Mouse (Mus musculus): ENCODE measurements at regions not wholly inside any gene's neighbourhood (a gene's known extent, or its start where the extent isn't known, plus 50 kb on each side); places are given as distances from the start of the nearest gene placed in this dataset.

DNA sequence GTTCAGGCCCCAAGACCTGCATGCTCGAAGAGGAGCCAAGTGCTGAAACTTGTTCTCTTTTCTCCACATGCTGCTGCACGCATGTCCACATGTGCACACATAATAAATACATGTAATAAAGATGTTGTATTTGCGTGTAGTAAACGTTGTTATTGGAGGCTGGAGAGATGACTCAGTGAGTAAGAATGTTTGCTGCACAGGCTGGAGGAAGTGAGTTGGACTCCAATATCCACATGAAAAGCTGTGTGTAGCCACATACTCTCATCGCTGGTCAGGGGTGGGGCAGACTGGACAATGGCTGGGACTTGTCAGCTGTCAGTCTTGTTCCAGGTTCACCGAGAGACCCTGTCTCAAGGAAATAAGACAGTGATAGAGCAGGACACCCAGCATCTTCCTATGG lies 147.8 kb downstream of the Mtx2 start:
- Histone ChIP-seq H3K4me1 (replicated peaks; ENCODE audit: control insufficient read depth, insufficient read depth, low read length) (no peaks in the 10 kb centered on the region; the same call in 1 of the 2 replicates), H3K4me3 (ENCODE audit: low read length) (no peak overlapping the region), H3K36me3 (ENCODE audit: control insufficient read depth, insufficient read depth, low read length) (no peaks in the 10 kb centered on the region), H3K9me3 (ENCODE audit: control insufficient read depth, low read length) (no peaks in the 10 kb centered on the region), H3K4me2 (ENCODE audit: low read depth, low read length) (no peak overlapping the region), H3K27ac (ENCODE audit: low read length) (no peak overlapping the region), H3K9ac (ENCODE audit: low read length) (no peak overlapping the region), H3K27me3 (ENCODE audit: control insufficient read depth, insufficient read depth, low read depth, low read length) (no peaks in the 10 kb centered on the region; the same call in 1 of the 2 replicates)
- ATAC-seq (ENCODE audit: low read depth) = no peak
- WGBS = 69% methylated on average over 6 of the region's 6 CpGs

DNA sequence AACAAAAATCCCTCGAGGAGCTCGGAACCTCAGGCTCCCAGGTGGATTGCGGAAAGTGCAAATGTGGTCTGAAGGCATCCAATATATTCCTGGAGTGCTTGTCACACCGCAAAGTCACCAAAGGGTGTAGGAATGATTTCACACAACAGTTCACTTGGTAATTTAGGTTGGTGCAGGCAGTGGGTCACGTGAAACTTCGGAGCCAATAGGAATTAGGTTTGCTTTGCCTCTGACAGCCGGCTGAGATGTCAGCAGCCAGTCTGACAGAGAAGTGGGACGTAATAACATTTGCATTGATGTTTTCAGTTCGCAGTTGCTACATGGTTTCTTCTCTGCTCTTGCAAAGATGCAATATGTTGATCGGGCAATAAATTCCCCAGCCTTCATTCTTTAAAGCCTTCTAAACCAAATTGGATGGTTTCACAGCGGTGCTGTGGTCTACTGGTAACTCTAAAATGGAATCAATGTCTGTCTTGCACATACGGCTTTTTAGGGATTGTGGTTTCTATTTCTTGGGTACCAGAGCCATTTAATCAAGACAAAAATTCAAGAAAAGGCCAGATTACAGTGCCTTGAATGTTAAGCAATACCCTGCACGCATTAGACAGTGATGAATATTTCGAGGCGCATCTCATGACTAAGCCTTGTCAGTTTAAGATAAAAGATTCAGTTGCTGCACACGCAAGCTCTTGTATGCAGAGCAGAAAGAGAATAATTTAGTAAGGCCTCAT lies 149.2 kb downstream of the Mtx2 start:
- H3K4me3 ChIP-seq (ENCODE audit: low read length) = no peak overlapping the region
- no peaks in the 10 kb centered on the region for H3K9me3 ChIP-seq (ENCODE audit: control insufficient read depth, low read length)
- ATAC-seq (ENCODE audit: low read depth) = no peak
- WGBS = 65% methylated on average over 16 of the region's 16 CpGs
- no peaks in the 10 kb centered on the region; the same call in 1 of the 2 replicates for H3K27me3 ChIP-seq (ENCODE audit: control insufficient read depth, insufficient read depth, low read depth, low read length)
- H3K4me1 ChIP-seq (replicated peaks; ENCODE audit: control insufficient read depth, insufficient read depth, low read length) = no peaks in the 10 kb centered on the region; the same call in 1 of the 2 replicates
- H3K36me3 ChIP-seq (ENCODE audit: control insufficient read depth, insufficient read depth, low read length) = no peaks in the 10 kb centered on the region
- H3K4me2 ChIP-seq (ENCODE audit: low read depth, low read length) = no peak overlapping the region
- H3K9ac ChIP-seq (ENCODE audit: low read length) = no peak overlapping the region
- H3K27ac ChIP-seq (ENCODE audit: low read length) = no peak overlapping the region

DNA sequence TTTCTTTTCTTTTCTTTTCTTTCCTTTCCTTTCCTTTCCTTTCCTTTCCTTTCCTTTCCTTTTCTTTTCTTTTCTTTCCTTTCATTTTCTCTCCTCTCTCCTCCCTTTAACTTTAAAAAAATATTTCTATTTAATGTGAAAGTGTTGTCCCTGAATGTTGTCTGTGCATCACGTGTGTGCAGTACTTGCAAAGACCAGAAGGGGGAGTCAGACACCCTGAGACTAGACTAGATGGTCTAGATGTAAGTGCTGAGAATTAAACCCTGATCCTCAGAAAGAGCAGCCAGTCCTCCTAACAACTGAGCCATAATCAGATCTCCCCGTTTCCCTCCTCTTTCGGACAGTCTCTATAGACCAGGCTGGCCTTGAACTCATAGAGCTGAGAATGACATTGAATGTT lies 151.7 kb downstream of the Mtx2 start:
- no peaks in the 10 kb centered on the region for H3K9me3 ChIP-seq (ENCODE audit: control insufficient read depth, low read length)
- no peaks in the 10 kb centered on the region; the same call in 1 of the 2 replicates for H3K27me3 ChIP-seq (ENCODE audit: control insufficient read depth, insufficient read depth, low read depth, low read length)
- H3K4me2 ChIP-seq (ENCODE audit: low read depth, low read length) = no peak overlapping the region
- H3K27ac ChIP-seq (ENCODE audit: low read length) = no peak overlapping the region
- no peak overlapping the region for H3K4me3 ChIP-seq (ENCODE audit: low read length)
- H3K4me1 ChIP-seq (replicated peaks; ENCODE audit: control insufficient read depth, insufficient read depth, low read length) = no peaks in the 10 kb centered on the region
- WGBS = 92% methylated on average over 3 of the region's 3 CpGs
- no peak for ATAC-seq (ENCODE audit: low read depth)
- H3K36me3 ChIP-seq (ENCODE audit: control insufficient read depth, insufficient read depth, low read length) = no peaks in the 10 kb centered on the region
- H3K9ac ChIP-seq (ENCODE audit: low read length) = no peak overlapping the region

DNA sequence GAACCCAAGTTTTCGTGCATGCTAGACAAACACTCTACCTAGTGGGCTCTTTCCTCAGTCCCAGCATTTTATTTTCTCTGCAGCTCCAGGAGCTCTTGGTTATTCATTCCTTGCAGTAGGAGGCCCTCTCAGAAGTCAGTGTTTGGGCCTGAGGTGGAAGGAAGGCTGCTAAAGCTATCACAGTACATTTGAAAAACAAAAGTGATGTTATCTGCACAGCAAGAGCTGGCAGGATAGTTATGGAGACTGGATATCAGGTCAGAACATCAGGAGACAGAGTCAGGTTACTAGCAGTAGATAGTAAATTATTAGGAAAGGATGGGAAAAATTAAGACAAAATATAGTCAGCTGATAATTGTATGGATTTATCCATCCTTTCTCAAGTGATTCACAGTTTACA lies 152.2 kb downstream of the Mtx2 start:
- 83% methylated on average over 1 of the region's 1 CpGs for WGBS
- Histone ChIP-seq H3K36me3 (ENCODE audit: control insufficient read depth, insufficient read depth, low read length) (no peaks in the 10 kb centered on the region), H3K4me2 (ENCODE audit: low read depth, low read length) (no peak overlapping the region), H3K4me1 (replicated peaks; ENCODE audit: control insufficient read depth, insufficient read depth, low read length) (no peaks in the 10 kb centered on the region), H3K9me3 (ENCODE audit: control insufficient read depth, low read length) (no peaks in the 10 kb centered on the region), H3K4me3 (ENCODE audit: low read length) (no peak overlapping the region), H3K27ac (ENCODE audit: low read length) (no peak overlapping the region), H3K9ac (ENCODE audit: low read length) (no peak overlapping the region), H3K27me3 (ENCODE audit: control insufficient read depth, insufficient read depth, low read depth, low read length) (no peaks in the 10 kb centered on the region; the same call in 1 of the 2 replicates)
- ATAC-seq (ENCODE audit: low read depth) = no peak

DNA sequence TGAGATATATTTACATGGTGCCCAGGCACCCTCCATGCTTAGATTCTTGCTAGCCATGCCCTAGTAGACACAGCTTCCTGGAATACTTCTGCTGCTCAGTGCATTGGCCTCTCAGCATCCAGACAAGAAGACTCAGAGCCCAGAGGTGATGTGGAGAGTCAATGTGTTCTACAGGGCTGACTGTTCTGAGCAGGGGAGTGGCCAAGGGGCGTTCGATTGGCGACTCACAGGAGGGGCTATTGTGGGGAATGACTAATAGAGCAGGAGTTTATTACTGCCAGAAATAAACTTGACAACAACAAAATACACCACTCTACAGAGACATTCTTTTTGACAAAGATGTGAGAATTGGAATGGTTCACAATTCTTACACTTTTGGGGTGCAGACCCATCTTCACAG lies 156.3 kb downstream of the Mtx2 start:
- 83% methylated on average over 3 of the region's 3 CpGs for WGBS
- H3K4me3 ChIP-seq (ENCODE audit: low read length) = no peak overlapping the region
- H3K27ac ChIP-seq (ENCODE audit: low read length) = no peak overlapping the region
- no peak overlapping the region for H3K4me2 ChIP-seq (ENCODE audit: low read depth, low read length)
- ATAC-seq (ENCODE audit: low read depth) = no peak
- no peaks in the 10 kb centered on the region for H3K9me3 ChIP-seq (ENCODE audit: control insufficient read depth, low read length)
- H3K9ac ChIP-seq (ENCODE audit: low read length) = no peak overlapping the region
- H3K36me3 ChIP-seq (ENCODE audit: control insufficient read depth, insufficient read depth, low read length) = no peaks in the 10 kb centered on the region
- no peaks in the 10 kb centered on the region for H3K4me1 ChIP-seq (replicated peaks; ENCODE audit: control insufficient read depth, insufficient read depth, low read length)
- no peaks in the 10 kb centered on the region for H3K27me3 ChIP-seq (ENCODE audit: control insufficient read depth, insufficient read depth, low read depth, low read length)

DNA sequence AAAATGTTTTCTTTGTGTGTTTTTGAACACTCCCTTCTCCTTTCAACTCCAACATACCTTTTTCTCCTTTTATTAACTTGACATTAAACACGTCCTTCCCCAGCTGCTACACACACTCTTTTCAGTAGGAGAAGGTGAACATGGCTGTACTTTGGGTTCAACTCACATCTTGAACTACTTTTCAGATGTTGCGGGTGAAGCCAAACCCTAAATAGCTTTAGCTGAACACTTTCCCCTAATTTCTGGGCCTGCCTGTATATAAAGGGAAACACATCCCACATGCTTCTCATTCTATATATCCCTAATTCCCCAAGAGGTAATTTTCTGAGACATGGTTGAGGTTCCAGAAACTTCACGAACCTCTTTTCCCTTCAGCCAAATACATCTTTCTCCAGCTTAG lies 168.2 kb downstream of the Mtx2 start:
- no peak for ATAC-seq (ENCODE audit: low read depth)
- H3K4me2 ChIP-seq (ENCODE audit: low read depth, low read length) = no peak overlapping the region
- H3K4me1 ChIP-seq (replicated peaks; ENCODE audit: control insufficient read depth, insufficient read depth, low read length) = no peaks in the 10 kb centered on the region
- H3K9ac ChIP-seq (ENCODE audit: low read length) = no peak overlapping the region
- H3K36me3 ChIP-seq (ENCODE audit: control insufficient read depth, insufficient read depth, low read length) = no peaks in the 10 kb centered on the region
- H3K27ac ChIP-seq (ENCODE audit: low read length) = no peak overlapping the region
- H3K27me3 ChIP-seq (ENCODE audit: control insufficient read depth, insufficient read depth, low read depth, low read length) = no peaks in the 10 kb centered on the region; the same call in 1 of the 2 replicates
- 77% methylated on average over 3 of the region's 3 CpGs for WGBS
- H3K9me3 ChIP-seq (ENCODE audit: control insufficient read depth, low read length) = no peaks in the 10 kb centered on the region
- no peak overlapping the region for H3K4me3 ChIP-seq (ENCODE audit: low read length)

DNA sequence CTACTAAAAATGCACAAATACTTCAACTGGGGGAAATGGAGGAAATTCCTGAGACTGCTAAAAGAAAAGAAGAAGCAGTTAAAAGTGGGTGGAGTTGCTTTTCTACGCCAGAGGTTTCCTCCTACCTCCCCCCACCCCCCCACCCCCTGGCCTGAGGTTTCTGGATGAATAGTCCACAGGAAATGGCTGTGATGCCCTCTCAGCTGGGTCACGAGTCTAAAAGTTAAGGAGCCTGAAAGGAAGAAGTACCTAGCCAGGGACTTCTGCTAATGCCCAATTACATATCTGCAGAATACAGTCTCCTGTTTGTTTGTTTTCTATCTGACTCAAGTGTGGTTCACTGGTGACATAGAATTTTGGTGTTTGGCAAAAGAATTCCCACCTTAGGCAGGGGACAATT lies 169.4 kb downstream of the Mtx2 start:
- no peaks in the 10 kb centered on the region; the same call in 1 of the 2 replicates for H3K27me3 ChIP-seq (ENCODE audit: control insufficient read depth, insufficient read depth, low read depth, low read length)
- no peak overlapping the region for H3K27ac ChIP-seq (ENCODE audit: low read length)
- H3K4me3 ChIP-seq (ENCODE audit: low read length) = no peak overlapping the region
- H3K9me3 ChIP-seq (ENCODE audit: control insufficient read depth, low read length) = no peaks in the 10 kb centered on the region
- no peak overlapping the region for H3K4me2 ChIP-seq (ENCODE audit: low read depth, low read length)
- WGBS = 20% methylated on average over 2 of the region's 2 CpGs
- H3K9ac ChIP-seq (ENCODE audit: low read length) = no peak overlapping the region
- ATAC-seq (ENCODE audit: low read depth) = no peak
- no peaks in the 10 kb centered on the region for H3K4me1 ChIP-seq (replicated peaks; ENCODE audit: control insufficient read depth, insufficient read depth, low read length)
- no peaks in the 10 kb centered on the region for H3K36me3 ChIP-seq (ENCODE audit: control insufficient read depth, insufficient read depth, low read length)

DNA sequence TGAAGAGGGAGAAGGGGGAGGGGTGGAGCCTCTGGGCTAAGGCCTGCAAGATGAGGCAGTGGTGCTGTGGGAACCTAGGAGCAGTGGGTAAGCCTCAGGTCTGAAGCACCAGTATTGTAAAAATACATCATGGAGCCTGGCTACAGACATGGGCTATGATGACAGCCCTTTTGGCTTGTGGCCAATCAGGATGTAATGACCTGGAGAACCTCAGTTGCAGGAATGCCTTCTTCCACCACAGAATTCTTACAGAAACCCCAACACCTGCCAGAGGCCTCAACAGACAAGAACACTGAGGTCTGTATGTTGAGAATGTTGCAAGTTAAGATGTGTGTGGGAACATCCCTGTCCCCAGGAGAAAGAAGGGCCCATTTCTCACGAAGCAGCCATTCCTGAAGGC lies 172.1 kb downstream of the Mtx2 start:
- Histone ChIP-seq H3K4me2 (ENCODE audit: low read depth, low read length) (no peak overlapping the region), H3K9ac (ENCODE audit: low read length) (no peak overlapping the region), H3K27ac (ENCODE audit: low read length) (no peak overlapping the region), H3K36me3 (ENCODE audit: control insufficient read depth, insufficient read depth, low read length) (no peaks in the 10 kb centered on the region), H3K9me3 (ENCODE audit: control insufficient read depth, low read length) (no peaks in the 10 kb centered on the region), H3K4me3 (ENCODE audit: low read length) (no peak overlapping the region), H3K27me3 (ENCODE audit: control insufficient read depth, insufficient read depth, low read depth, low read length) (no peaks in the 10 kb centered on the region; the same call in 1 of the 2 replicates), H3K4me1 (replicated peaks; ENCODE audit: control insufficient read depth, insufficient read depth, low read length) (0 out of 2 replicates have a peak, but pooled peaks cover 3% of the 10 kb centered on the region)
- WGBS = 72% methylated on average over 1 of the region's 1 CpGs
- ATAC-seq (ENCODE audit: low read depth) = no peak

DNA sequence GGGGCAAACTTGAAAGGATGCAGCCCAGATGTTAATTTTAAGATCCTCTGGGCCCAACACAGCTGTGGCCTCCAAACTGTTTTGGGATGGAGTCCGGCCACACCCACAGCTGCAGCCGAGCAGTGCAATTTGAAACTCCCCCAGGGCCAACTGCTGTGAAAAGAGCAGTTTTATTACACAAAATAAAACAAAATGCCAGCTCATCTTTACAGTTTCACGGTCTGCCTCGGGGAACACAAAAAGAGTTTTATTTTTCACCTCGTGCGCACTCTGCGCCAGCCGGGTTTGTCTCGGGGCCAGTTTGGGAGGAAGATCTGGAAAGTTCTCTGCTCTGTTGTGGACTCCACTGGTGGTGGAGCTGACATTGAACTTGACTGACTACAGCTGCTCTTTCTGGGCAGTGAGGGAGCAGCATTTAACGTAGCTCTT lies 174.8 kb downstream of the Mtx2 start:
- WGBS = 43% methylated on average over 10 of the region's 10 CpGs
- Histone ChIP-seq H3K27me3 (ENCODE audit: control insufficient read depth, insufficient read depth, low read depth, low read length) (no peaks in the 10 kb centered on the region; the same call in 1 of the 2 replicates), H3K27ac (ENCODE audit: low read length) (no peak overlapping the region), H3K4me2 (ENCODE audit: low read depth, low read length) (peak overlapping the region; percentile 25; the same call in 1 of the 2 replicates), H3K4me3 (ENCODE audit: low read length) (no peak overlapping the region), H3K4me1 (replicated peaks; ENCODE audit: control insufficient read depth, insufficient read depth, low read length) (0 out of 2 replicates have a peak, but pooled peaks cover 3% of the 10 kb centered on the region), H3K9me3 (ENCODE audit: control insufficient read depth, low read length) (no peaks in the 10 kb centered on the region), H3K36me3 (ENCODE audit: control insufficient read depth, insufficient read depth, low read length) (no peaks in the 10 kb centered on the region), H3K9ac (ENCODE audit: low read length) (no peak overlapping the region)
- ATAC-seq (ENCODE audit: low read depth) = peak; percentile 73

Measured in lung, embryonic 16.5 days (tissue).